Mouse (Mus musculus) left cerebral cortex, postnatal 14 days (tissue): ENCODE data around the gene Scml4. TPM values are rescaled to one million over a fixed set of nuclear protein-coding genes. Genes with fewer than 3 reads are reported as not detected.
A peak's percentile ranks its signal among the peaks of the same experiment; 100 is the strongest.

ENCODE experiments used
- DNase-seq, 2 experiments: peaks; one replicate each; pipeline ENCODE4 v3.0.0; 2021 to 2022; ENCODE audit warnings: low spot score in 2 of 2, mixed read lengths in 1 of 2
- intact Hi-C: fragments of 180-260 bp; cut with DNase I; formaldehyde crosslinking; loops from one replicate; pipeline ENCODE4 v1.15.1; 2025
- long read RNA-seq, 2 experiments: library from polyadenylated mRNA; stranded (forward); transcript quantifications; one replicate each; pipeline ENCODE4 v2.0.0; 2021
- total RNA-seq, 2 experiments: library from RNA; stranded (reverse); gene quantifications; 2 replicates each; pipeline ENCODE4 v1.2.3; 2021

The Scml4 gene
- total RNA-seq: 1 to 10 TPM; 4.1 to 5.4 TPM
- long read RNA-seq, experiment 1, full-length matches to known transcripts: 2 of 4 reads
- long read RNA-seq, experiment 1, partial matches to known transcripts: 0 of 4 reads
- long read RNA-seq, experiment 1, other reads (novel, unspliced or antisense): 2 of 4 reads
- long read RNA-seq, experiment 2, full-length matches to known transcripts: 2 of 4 reads
- long read RNA-seq, experiment 2, partial matches to known transcripts: 0 of 4 reads
- long read RNA-seq, experiment 2, other reads (novel, unspliced or antisense): 2 of 4 reads

GRCm38 (mm10) chr10:42860159-42860911 is at the start of gene Scml4:
Scml4 (plus strand) TSS chr10:42860370.
- peak; percentile 50 to 82 for DNase-seq
- intact Hi-C loops: no loop called here

- intact Hi-C loops: loop anchor here (10.0 kb wide), 1 partner anchor 131 kb away; no protein-coding TSS in a partner anchor
- no peak for DNase-seq
Measured at GRCm38 (mm10) chr10:42825923-42826322, 34.2 kb upstream of the Scml4 start.

- DNase-seq: no peak
- intact Hi-C loops: loop anchor here (10.0 kb wide), 1 partner anchor 132 kb away; no protein-coding TSS in a partner anchor
Measured at GRCm38 (mm10) chr10:42827155-42827554, 33.0 kb upstream of the Scml4 start.

- no peak for DNase-seq
- intact Hi-C loops: no loop called here
Measured at GRCm38 (mm10) chr10:42830007-42830406, 30.2 kb upstream of the Scml4 start.

- intact Hi-C loops: no loop called here
- DNase-seq: no peak
Measured at GRCm38 (mm10) chr10:42830409-42830808, 29.8 kb upstream of the Scml4 start.

GRCm38 (mm10) chr10:42832677-42833076 is 27.5 kb upstream of the Scml4 start:
- peak in 1 of 2 experiments; percentile 19 for DNase-seq
- intact Hi-C loops: no loop called here

GRCm38 (mm10) chr10:42833871-42834727 is 26.1 kb upstream of the Scml4 start:
- intact Hi-C loops: no loop called here
- DNase-seq: peak in 1 of 2 experiments; percentile 14

- no peak for DNase-seq
- intact Hi-C loops: loop anchor here (5.0 kb wide), 1 partner anchor 149 kb away; no protein-coding TSS in a partner anchor
Measured at GRCm38 (mm10) chr10:42838106-42838505, 22.1 kb upstream of the Scml4 start.

GRCm38 (mm10) chr10:42838736-42839135 is 21.4 kb upstream of the Scml4 start:
- intact Hi-C loops: loop anchor here (5.0 kb wide), 1 partner anchor 149 kb away; no protein-coding TSS in a partner anchor
- no peak for DNase-seq

- intact Hi-C loops: no loop called here
- no peak for DNase-seq
Measured at GRCm38 (mm10) chr10:42840036-42840435, 20.1 kb upstream of the Scml4 start.

- intact Hi-C loops: loop anchor here (1.0 kb wide), 1 partner anchor 101 kb away; no protein-coding TSS in a partner anchor
- no peak for DNase-seq
Measured at GRCm38 (mm10) chr10:42841531-42842195, 18.5 kb upstream of the Scml4 start.

- peak; percentile 41 to 60 for DNase-seq
- intact Hi-C loops: loop anchor here (1.0 kb wide), 1 partner anchor 100 kb away; no protein-coding TSS in a partner anchor
Measured at GRCm38 (mm10) chr10:42842358-42842757, 17.8 kb upstream of the Scml4 start.

- intact Hi-C loops: no loop called here
- DNase-seq: no peak
Measured at GRCm38 (mm10) chr10:42843416-42843815, 16.8 kb upstream of the Scml4 start.

GRCm38 (mm10) chr10:42845480-42845879 is 14.7 kb upstream of the Scml4 start:
- DNase-seq: no peak
- intact Hi-C loops: no loop called here

GRCm38 (mm10) chr10:42848179-42849080 is 11.7 kb upstream of the Scml4 start:
- DNase-seq: no peak
- intact Hi-C loops: no loop called here

- DNase-seq: no peak
- intact Hi-C loops: no loop called here
Measured at GRCm38 (mm10) chr10:42849081-42849400, 11.1 kb upstream of the Scml4 start.

GRCm38 (mm10) chr10:42854838-42855237 is 5.3 kb upstream of the Scml4 start:
- DNase-seq: no peak
- intact Hi-C loops: no loop called here

GRCm38 (mm10) chr10:42855250-42855649 is 4.9 kb upstream of the Scml4 start:
- intact Hi-C loops: no loop called here
- no peak for DNase-seq
